Mouse (Mus musculus): ENCODE measurements at regions not wholly inside any gene's neighbourhood (a gene's known extent, or its start where the extent isn't known, plus 50 kb on each side); places are given as distances from the start of the nearest gene placed in this dataset.

DNA sequence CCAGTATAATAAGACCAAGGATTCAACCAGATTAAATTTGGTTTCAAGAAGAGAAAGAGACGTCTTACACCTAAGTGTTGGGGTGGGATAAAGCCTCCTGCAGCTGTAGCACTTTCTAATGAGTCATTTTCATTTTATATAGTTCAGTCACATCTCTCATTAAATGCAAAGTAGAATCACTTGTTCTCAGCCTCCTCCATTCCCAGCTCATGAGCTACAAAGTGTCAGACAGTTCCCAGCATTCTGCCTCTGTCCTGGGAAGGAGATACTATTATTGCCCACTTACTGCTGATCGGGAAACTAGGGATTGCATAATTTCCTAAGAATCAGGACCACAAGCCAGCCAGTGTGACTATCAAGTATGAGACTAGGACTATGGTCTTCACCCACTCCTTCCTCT is 158.9 kb downstream of the Tph2 start:
- Histone ChIP-seq H3K27ac (no peak overlapping the region), H3K27me3 (no peaks in the 10 kb centered on the region), H3K9ac (no peak overlapping the region), H3K4me2 (no peak overlapping the region), H3K36me3 (no peaks in the 10 kb centered on the region), H3K4me1 (replicated peaks) (no peaks in the 10 kb centered on the region), H3K4me3 (no peak overlapping the region), H3K9me3 (no peaks in the 10 kb centered on the region)
- no peak for ATAC-seq (ENCODE audit: low FRiP score)
- 94% methylated on average over 2 of the region's 2 CpGs for WGBS

DNA sequence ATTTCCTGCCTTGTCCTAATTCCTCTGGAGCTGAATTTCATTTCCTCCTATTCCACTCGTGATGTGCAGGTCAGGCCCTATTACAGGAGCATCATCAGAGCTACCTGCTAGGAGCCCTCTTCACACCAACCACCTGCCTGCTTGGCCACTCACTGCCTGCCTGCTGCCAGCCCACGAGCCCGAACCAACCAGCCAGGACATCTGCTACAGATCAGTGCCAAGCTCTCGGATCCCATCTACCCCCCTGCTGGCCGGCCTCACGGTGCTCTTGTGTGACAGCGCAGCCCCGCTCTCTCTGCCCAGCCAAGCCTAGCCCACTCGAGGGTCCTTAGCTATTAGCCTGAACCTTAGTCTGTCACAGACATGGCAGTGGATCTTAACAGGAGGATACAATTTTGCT is 165.4 kb downstream of the Tph2 start:
- Histone ChIP-seq H3K36me3 (no peaks in the 10 kb centered on the region), H3K4me1 (replicated peaks) (no peaks in the 10 kb centered on the region), H3K27ac (no peak overlapping the region), H3K4me3 (no peak overlapping the region), H3K27me3 (no peaks in the 10 kb centered on the region), H3K4me2 (no peak overlapping the region), H3K9me3 (no peaks in the 10 kb centered on the region), H3K9ac (no peak overlapping the region)
- 65% methylated on average over 9 of the region's 9 CpGs for WGBS
- no peak for ATAC-seq (ENCODE audit: low FRiP score)

DNA sequence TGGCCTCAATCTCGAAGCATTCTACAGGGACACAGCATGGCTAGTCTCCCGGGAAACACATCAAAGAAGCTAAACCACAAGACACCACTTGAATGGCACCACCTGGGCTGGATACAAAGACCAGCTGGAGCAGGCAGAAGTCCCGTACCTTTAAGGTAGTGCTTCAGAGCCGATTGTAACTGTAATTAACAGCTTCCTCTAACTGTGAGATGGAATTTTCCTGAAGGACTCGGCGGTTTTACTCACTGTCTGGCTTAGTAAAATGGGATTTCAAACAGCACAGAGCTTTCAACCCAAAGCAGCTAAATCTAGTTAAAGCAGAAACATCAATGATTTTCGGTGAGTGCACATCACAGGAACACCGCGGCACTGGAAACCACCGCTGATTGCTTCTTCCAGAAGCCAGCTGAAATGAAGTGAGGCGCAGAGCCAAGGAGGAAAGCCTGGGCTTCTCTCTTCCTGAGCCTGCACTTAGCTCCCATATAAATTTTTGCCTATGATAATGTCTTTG is 171.3 kb downstream of the Tph2 start:
- ATAC-seq (ENCODE audit: low FRiP score) = peak; percentile 55
- H3K4me3 ChIP-seq = 0 out of 2 replicates have a peak overlapping the region, but pooled peaks have one; percentile 4
- 23% methylated on average over 11 of the region's 11 CpGs for WGBS

DNA sequence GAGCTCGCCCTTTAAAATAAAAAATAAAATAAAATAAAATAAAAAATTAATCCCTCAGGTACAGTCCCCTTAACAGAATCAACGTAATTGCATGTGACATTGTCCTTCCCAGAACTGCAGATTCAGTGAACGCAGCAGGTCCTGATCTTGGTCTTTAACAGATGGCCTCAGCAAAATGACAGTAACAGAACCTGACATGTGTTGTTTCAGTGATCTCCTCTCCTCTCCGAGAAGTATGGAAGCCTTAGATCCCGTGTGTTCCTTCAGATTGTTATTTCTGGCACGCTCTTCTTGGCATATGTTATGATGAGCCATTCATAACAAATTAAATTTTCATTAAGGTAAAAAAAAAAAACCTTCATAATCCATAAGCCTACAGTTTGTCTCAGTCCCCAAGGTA is 171.9 kb downstream of the Tph2 start:
- H3K4me2 ChIP-seq = peak overlapping the region; percentile 40; the same call in 1 of the 2 replicates
- H3K27me3 ChIP-seq = no peaks in the 10 kb centered on the region
- H3K36me3 ChIP-seq = no peaks in the 10 kb centered on the region
- H3K9me3 ChIP-seq = no peaks in the 10 kb centered on the region
- no peak overlapping the region for H3K4me3 ChIP-seq
- H3K27ac ChIP-seq = no peak overlapping the region
- peak; percentile 67 for ATAC-seq (ENCODE audit: low FRiP score)
- no peak overlapping the region for H3K9ac ChIP-seq
- 60% methylated on average over 6 of the region's 6 CpGs for WGBS
- peaks cover 16% of the 10 kb centered on the region for H3K4me1 ChIP-seq (replicated peaks)

More for the DNA sequence above, 171.3 kb downstream of the Tph2 start:
- Histone ChIP-seq H3K4me1 (replicated peaks) (peaks cover 16% of the 10 kb centered on the region), H3K9ac (no peak overlapping the region), H3K36me3 (no peaks in the 10 kb centered on the region), H3K27me3 (no peaks in the 10 kb centered on the region), H3K9me3 (no peaks in the 10 kb centered on the region), H3K4me2 (peak overlapping the region; percentile 40), H3K27ac (0 out of 2 replicates have a peak overlapping the region, but pooled peaks have one; percentile 19)

DNA sequence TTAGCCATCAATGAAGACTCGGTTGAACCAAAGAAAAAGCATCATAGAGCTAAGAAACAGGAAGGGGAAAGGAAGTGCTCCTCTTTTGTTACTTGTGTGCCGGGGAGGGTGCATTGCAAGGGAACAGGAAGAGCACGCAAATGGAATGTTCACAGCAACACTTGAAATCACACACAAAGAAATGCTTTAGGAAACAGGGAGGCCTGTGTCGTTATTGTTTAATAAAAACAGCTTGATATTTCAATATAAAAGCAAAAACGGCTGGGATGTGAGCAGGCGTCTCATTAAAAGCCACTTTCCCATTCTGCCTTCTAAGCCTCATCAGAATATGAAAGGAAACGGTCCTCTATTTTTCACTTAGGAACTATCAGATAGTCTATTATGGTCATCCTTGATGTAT is 172.5 kb downstream of the Tph2 start:
- no peak overlapping the region for H3K9ac ChIP-seq
- ATAC-seq (ENCODE audit: low FRiP score) = no peak
- no peaks in the 10 kb centered on the region for H3K27me3 ChIP-seq
- H3K9me3 ChIP-seq = no peaks in the 10 kb centered on the region
- no peak overlapping the region for H3K4me3 ChIP-seq
- H3K4me2 ChIP-seq = no peak overlapping the region
- peaks cover 16% of the 10 kb centered on the region for H3K4me1 ChIP-seq (replicated peaks)
- 47% methylated on average over 7 of the region's 7 CpGs for WGBS
- no peaks in the 10 kb centered on the region for H3K36me3 ChIP-seq
- H3K27ac ChIP-seq = no peak overlapping the region

DNA sequence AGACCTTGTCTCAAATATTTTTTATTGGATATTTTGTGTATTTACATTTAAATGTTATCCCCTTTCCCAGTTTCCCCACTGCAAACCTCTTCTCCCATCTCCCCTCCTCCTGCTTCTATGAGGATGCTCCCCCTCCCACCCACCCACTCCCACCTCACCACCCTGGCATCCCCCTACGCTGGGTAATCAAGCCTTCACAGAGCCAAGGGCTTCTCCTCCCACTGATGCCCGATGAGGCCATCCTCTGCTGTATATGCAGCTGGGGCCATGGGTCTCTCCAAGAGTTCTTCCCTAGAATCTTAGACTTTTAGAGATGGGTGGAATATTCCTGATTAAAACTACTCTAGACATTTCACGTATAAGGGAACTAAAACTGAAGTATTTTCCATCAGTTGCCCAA is 172.9 kb downstream of the Tph2 start:
- H3K27ac ChIP-seq = no peak overlapping the region
- no peak overlapping the region for H3K9ac ChIP-seq
- ATAC-seq (ENCODE audit: low FRiP score) = no peak
- H3K36me3 ChIP-seq = no peaks in the 10 kb centered on the region
- peaks cover 16% of the 10 kb centered on the region for H3K4me1 ChIP-seq (replicated peaks)
- WGBS = 81% methylated on average over 3 of the region's 3 CpGs
- H3K4me2 ChIP-seq = no peak overlapping the region
- H3K4me3 ChIP-seq = no peak overlapping the region
- no peaks in the 10 kb centered on the region for H3K9me3 ChIP-seq
- H3K27me3 ChIP-seq = no peaks in the 10 kb centered on the region

DNA sequence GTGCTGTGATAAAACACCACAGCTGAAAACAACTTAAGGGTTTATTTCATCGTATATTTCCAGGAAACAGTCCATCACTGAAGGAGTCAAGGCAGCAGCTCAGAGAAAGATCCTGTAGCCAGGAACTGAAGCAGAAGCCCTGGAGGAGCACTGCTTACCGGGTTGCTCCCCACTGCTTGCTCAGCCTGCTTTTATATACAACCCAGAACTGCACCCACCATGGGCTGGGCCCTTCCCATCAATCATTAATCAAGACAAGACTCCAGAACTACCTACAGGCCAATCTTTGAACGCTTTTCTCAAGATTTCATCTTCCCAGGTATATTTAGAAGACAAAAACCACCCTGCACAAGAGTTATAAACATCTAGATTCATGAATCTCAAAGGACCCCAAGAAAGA is 188.4 kb downstream of the Tph2 start:
- WGBS = 74% methylated on average over 3 of the region's 3 CpGs
- Histone ChIP-seq H3K4me2 (no peak overlapping the region), H3K4me1 (replicated peaks) (no peaks in the 10 kb centered on the region), H3K4me3 (no peak overlapping the region), H3K9me3 (no peaks in the 10 kb centered on the region), H3K27me3 (no peaks in the 10 kb centered on the region), H3K36me3 (no peaks in the 10 kb centered on the region), H3K27ac (no peak overlapping the region), H3K9ac (no peak overlapping the region)
- no peak for ATAC-seq (ENCODE audit: low FRiP score)

DNA sequence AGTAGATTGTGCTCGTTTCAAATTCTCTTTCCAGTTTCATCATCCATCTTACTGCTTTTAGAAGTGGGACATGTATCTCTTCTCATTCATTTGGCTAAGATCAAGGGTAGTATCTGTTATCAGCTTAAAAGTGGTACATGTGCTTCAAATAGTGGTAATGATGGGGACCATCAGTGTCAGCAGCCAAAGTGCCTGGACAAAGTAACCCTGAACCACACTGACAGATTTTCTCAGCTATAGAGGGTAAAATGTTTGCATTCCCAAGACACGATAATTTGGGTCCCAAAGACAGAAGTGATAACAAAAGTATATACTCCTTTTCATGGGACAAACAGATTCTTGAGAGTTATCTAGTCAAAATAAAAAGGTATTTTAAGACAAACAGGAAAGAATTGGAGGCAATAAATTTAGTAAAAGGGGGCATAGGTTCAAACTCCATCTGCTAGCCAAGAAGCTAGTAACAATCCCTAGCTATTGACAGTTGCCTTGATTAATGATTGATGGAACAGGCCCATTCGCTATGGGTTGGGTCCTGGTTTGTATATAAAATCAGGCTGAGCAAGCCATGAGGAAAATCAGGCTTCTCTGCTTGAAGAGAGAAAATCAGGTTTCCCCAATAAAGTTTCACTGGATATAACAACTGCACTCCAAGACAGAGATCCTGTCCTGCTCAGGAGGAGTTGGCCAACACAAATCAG is 189.5 kb downstream of the Tph2 start:
- WGBS = 74% methylated on average over 3 of the region's 3 CpGs
- H3K27me3 ChIP-seq = no peaks in the 10 kb centered on the region
- no peak for ATAC-seq (ENCODE audit: low FRiP score)

DNA sequence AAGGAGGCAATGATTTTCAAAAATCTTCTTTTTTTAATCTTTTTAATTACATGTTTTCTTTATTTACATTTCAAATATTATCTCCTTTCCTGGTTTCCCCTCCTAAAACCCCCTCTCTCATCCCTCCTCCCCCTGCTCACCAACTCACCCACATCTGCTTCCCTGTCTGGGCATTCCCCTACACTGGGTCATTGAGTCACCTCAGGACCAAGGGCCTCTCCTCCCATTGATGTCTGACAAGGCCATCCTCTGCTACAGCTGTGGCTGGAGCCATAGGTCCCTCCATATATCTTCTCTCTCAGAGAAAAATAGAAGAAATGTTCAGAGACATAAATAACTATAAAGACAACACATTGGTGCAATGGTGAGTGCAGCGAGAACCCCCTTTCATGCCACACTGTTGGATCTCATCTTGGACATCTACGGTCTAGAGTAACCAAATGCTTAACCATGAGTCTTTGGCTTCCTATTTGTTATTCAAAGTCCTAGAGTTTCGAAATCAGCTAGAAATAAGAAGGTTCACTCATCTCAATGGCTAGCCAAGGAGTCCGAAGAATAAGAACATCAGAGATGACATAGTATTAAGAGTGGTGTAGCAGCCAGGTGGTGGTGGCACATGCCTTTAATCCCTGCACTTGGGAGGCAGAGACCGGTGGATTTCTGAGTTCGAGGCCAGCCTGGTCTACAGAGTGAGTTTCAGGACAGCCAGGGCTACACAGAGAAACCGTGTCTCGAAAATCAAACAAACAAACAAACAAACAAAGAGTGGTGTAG is 186.5 kb upstream of the Trhde start:
- 93% methylated on average over 8 of the region's 8 CpGs for whole genome bisulfite sequencing

More for the DNA sequence above, 189.5 kb downstream of the Tph2 start:
- no peaks in the 10 kb centered on the region for H3K36me3 ChIP-seq
- no peak overlapping the region for H3K9ac ChIP-seq
- no peaks in the 10 kb centered on the region for H3K9me3 ChIP-seq
- no peak overlapping the region for H3K4me3 ChIP-seq
- H3K27ac ChIP-seq = no peak overlapping the region
- H3K4me1 ChIP-seq (replicated peaks) = no peaks in the 10 kb centered on the region
- H3K4me2 ChIP-seq = no peak overlapping the region

DNA sequence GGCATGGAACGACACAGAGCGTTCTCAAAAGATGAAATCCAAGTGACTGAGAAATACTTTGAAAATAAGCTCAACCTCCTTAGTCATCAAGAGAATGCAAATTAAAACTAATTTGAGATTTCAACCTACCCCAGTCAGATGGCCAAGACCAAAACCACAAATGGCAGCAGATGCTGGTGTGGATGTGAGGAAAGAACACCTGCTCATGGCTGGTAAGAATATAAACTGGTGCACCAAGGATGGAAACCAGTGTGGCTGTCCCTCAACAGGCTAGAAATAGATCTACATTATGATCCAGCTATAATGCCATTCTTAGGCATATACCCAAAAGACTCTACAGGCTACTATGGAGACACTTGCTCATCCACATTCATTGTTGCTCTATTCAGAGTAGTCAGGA is 170.3 kb upstream of the Trhde start:
- no peak for ATAC-seq (ENCODE audit: low FRiP score)
- Histone ChIP-seq H3K27ac (no peak overlapping the region), H3K27me3 (no peaks in the 10 kb centered on the region), H3K4me3 (no peak overlapping the region), H3K4me1 (replicated peaks) (no peaks in the 10 kb centered on the region), H3K36me3 (no peaks in the 10 kb centered on the region), H3K9me3 (no peaks in the 10 kb centered on the region), H3K9ac (no peak overlapping the region), H3K4me2 (no peak overlapping the region)
- WGBS = 97% methylated on average over 2 of the region's 2 CpGs

More for the DNA sequence above, 186.5 kb upstream of the Trhde start:
- no peaks in the 10 kb centered on the region for H3K9me3 ChIP-seq
- H3K9ac ChIP-seq = no peak overlapping the region
- H3K27ac ChIP-seq = no peak overlapping the region
- no peak for ATAC-seq (ENCODE audit: low FRiP score)
- no peaks in the 10 kb centered on the region for H3K4me1 ChIP-seq (replicated peaks)
- no peaks in the 10 kb centered on the region for H3K36me3 ChIP-seq
- no peak overlapping the region for H3K4me2 ChIP-seq
- no peak overlapping the region for H3K4me3 ChIP-seq
- no peaks in the 10 kb centered on the region for H3K27me3 ChIP-seq

DNA sequence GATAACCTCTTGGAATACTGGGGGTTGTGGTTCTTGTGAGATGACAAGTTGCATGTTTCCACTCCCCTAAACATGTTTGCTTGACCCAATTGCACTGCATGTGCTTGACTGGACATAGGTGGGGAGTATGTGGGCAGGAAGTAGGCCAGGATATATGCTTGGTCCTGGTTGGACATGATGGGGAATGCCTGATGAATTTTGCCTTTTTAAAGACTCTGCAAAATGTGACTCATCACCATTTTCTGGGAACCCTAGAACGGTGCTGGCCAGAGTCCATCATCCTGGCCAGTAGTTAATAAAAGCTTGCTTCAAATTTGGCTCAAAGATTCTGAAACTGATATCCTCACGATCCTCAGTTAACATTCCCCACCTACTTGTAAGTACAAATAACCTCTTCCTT is 161.5 kb upstream of the Trhde start:
- no peaks in the 10 kb centered on the region for H3K9me3 ChIP-seq
- no peaks in the 10 kb centered on the region for H3K27me3 ChIP-seq
- no peak for ATAC-seq (ENCODE audit: low FRiP score)
- H3K9ac ChIP-seq = no peak overlapping the region
- H3K4me1 ChIP-seq (replicated peaks) = no peaks in the 10 kb centered on the region
- no peak overlapping the region for H3K4me2 ChIP-seq
- no peak overlapping the region for H3K4me3 ChIP-seq
- no peaks in the 10 kb centered on the region for H3K36me3 ChIP-seq
- WGBS = 90% methylated on average over 2 of the region's 2 CpGs
- no peak overlapping the region for H3K27ac ChIP-seq

DNA sequence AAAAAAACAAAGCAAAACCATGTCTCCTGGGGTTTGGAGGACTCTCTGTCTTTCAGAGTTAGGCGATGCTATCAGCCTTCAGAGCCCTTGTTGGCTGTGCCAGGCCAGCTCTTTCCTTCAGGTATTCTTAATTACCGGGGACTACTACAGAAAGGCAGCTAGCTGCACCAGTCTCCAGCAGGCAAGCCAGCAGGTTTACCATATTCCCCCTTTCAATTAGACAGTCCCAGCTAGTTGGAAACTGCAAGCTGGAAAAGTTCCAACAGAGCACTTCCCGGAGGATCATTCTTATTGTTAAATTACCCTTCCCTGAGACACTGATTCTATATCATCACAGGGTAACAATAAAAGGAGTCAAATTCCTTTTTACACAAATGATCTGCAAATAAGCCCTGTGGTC is 155.8 kb upstream of the Trhde start:
- no peak overlapping the region for H3K4me3 ChIP-seq
- no peaks in the 10 kb centered on the region for H3K27me3 ChIP-seq
- ATAC-seq (ENCODE audit: low FRiP score) = no peak
- H3K27ac ChIP-seq = no peak overlapping the region
- H3K4me2 ChIP-seq = no peak overlapping the region
- WGBS = 37% methylated on average over 3 of the region's 3 CpGs
- H3K4me1 ChIP-seq (replicated peaks) = no peaks in the 10 kb centered on the region
- no peaks in the 10 kb centered on the region for H3K36me3 ChIP-seq
- no peak overlapping the region for H3K9ac ChIP-seq
- no peaks in the 10 kb centered on the region for H3K9me3 ChIP-seq

DNA sequence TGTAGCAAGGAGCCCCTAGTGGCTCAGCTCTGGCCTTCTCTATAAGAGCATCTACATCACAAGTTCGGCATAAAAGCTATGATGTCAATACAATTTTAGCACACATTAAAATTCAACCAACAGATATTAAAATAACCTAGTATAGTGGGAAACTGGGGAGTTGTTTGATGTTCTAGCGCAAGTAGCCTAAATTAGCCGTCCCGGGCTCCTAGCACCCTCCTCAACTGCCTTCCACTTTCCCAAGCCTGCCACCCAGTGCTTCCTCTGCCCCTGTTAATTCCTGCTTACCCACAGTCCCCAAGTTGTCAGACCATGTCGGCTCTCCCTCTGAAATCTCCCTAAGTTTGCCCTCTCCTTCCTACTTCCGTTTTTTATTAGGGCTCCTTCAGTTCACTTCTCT is 154.2 kb upstream of the Trhde start:
- H3K27ac ChIP-seq = no peak overlapping the region
- H3K27me3 ChIP-seq = no peaks in the 10 kb centered on the region
- no peak overlapping the region for H3K4me3 ChIP-seq
- no peak for ATAC-seq (ENCODE audit: low FRiP score)
- no peak overlapping the region for H3K9ac ChIP-seq
- no peaks in the 10 kb centered on the region for H3K9me3 ChIP-seq
- H3K4me2 ChIP-seq = no peak overlapping the region
- WGBS = 87% methylated on average over 6 of the region's 6 CpGs
- no peaks in the 10 kb centered on the region for H3K36me3 ChIP-seq
- H3K4me1 ChIP-seq (replicated peaks) = no peaks in the 10 kb centered on the region

Measured in hindbrain, embryonic 13.5 days (tissue).